Mouse (Mus musculus): Measurements from ENCODE around the gene Smoc2. TPM values are rescaled to one million over a fixed set of nuclear protein-coding genes. Genes with fewer than 3 reads are reported as not detected.

Smoc2 gene
- polyA plus RNA-seq, 1 experiment: 0.24 TPM

GRCm38 (mm10) chr17:14300361-14300760 is 21.1 kb downstream of the Smoc2 start:
- peaks cover 11% of the 10 kb centered on the region for H3K9me3 ChIP-seq (ENCODE audit: control insufficient read depth, low read length)
- no peaks in the 10 kb centered on the region for H3K4me1 ChIP-seq (ENCODE audit: control insufficient read depth)
- no peaks in the 10 kb centered on the region for H3K27me3 ChIP-seq (ENCODE audit: control insufficient read depth)
- H3K4me3 ChIP-seq (replicated peaks): no peak overlapping the region
- no peak for TF ChIP-seq GATA1 (IDR thresholded peaks at IDR 0.05; ENCODE audit: low read length)
- H3K36me3 ChIP-seq (ENCODE audit: control insufficient read depth): no peaks in the 10 kb centered on the region

- Histone ChIP-seq H3K9me3 (ENCODE audit: control insufficient read depth, low read length) (peaks cover 11% of the 10 kb centered on the region), H3K36me3 (ENCODE audit: control insufficient read depth) (no peaks in the 10 kb centered on the region), H3K4me1 (ENCODE audit: control insufficient read depth) (no peaks in the 10 kb centered on the region), H3K4me3 (replicated peaks) (no peak overlapping the region), H3K27me3 (ENCODE audit: control insufficient read depth) (no peaks in the 10 kb centered on the region)
- no peak for TF ChIP-seq TAL1 (IDR thresholded peaks at IDR 0.05; ENCODE audit: low read length)
- no peak for TF ChIP-seq GATA1 (IDR thresholded peaks at IDR 0.05; ENCODE audit: low read length)
These were observed 22.4 kb downstream of the Smoc2 start for GRCm38 (mm10) chr17:14301491-14302344.

- H3K9me3 ChIP-seq (ENCODE audit: control insufficient read depth, low read length): peaks cover 11% of the 10 kb centered on the region
- no peaks in the 10 kb centered on the region for H3K27me3 ChIP-seq (ENCODE audit: control insufficient read depth)
- H3K4me3 ChIP-seq (replicated peaks): no peak overlapping the region
- TF ChIP-seq TAL1 (IDR thresholded peaks at IDR 0.05; ENCODE audit: low read length) (no peak), GATA1 (IDR thresholded peaks at IDR 0.05; ENCODE audit: low read length) (no peak)
- H3K4me1 ChIP-seq (ENCODE audit: control insufficient read depth): no peaks in the 10 kb centered on the region
- no peaks in the 10 kb centered on the region for H3K36me3 ChIP-seq (ENCODE audit: control insufficient read depth)
These were observed 23.1 kb downstream of the Smoc2 start for GRCm38 (mm10) chr17:14302356-14302755.

DNA sequence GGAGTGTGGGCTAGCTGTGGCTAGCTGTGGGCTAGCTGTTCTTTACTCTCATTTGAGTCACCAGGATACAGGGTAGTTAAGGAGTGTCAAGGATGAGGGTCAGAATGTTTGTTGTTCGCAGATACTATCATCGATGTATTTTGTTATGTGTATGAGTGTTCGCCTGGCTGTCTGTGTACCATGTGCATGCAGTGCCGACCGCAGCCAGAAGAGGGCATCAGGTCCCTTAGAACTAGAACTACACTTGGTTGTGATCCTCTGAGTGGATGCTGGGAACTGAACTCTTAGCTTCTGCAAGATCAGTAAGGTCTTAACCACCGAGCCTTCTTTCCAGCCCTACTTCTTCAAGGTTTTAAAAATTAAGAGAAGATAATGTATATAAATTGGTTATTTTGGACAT is 24.4 kb downstream of the Smoc2 start:
- H3K36me3 ChIP-seq (ENCODE audit: control insufficient read depth): no peaks in the 10 kb centered on the region
- H3K9me3 ChIP-seq (ENCODE audit: control insufficient read depth, low read length): peaks cover 11% of the 10 kb centered on the region
- no peaks in the 10 kb centered on the region for H3K27me3 ChIP-seq (ENCODE audit: control insufficient read depth)
- no peak overlapping the region for H3K4me3 ChIP-seq (replicated peaks)
- no peaks in the 10 kb centered on the region for H3K4me1 ChIP-seq (ENCODE audit: control insufficient read depth)
- no peak for TF ChIP-seq GATA1 (IDR thresholded peaks at IDR 0.05; ENCODE audit: low read length)
- TF ChIP-seq TAL1 (IDR thresholded peaks at IDR 0.05; ENCODE audit: low read length): no peak

- Histone ChIP-seq H3K36me3 (ENCODE audit: control insufficient read depth) (no peaks in the 10 kb centered on the region), H3K9me3 (ENCODE audit: control insufficient read depth, low read length) (no peaks in the 10 kb centered on the region), H3K4me3 (replicated peaks) (no peak overlapping the region), H3K27me3 (ENCODE audit: control insufficient read depth) (no peaks in the 10 kb centered on the region), H3K4me1 (ENCODE audit: control insufficient read depth) (no peaks in the 10 kb centered on the region)
- TF ChIP-seq TAL1 (IDR thresholded peaks at IDR 0.05; ENCODE audit: low read length): no peak
- no peak for TF ChIP-seq GATA1 (IDR thresholded peaks at IDR 0.05; ENCODE audit: low read length)
These were observed 30.6 kb downstream of the Smoc2 start for GRCm38 (mm10) chr17:14309884-14310283.

DNA sequence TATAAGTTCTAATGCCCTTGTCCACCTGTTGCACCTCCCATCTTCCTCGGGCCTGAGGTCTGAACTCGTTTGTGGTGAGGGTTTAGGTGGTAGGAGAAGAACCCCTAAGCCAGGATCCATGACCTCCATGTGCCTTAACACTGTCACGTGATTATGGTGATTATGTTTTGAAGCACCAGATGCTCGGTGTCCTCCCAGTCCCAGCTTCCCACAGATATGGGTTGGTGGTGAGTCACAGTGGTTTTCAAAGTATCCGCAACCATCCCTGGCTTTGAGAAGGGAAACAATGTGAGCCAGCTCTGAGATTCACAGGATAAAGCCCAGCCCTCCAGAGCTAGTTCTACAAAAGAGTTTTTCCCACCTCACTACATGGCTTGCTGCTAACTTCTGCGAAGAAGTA is 33.1 kb downstream of the Smoc2 start:
- TF ChIP-seq GATA1 (IDR thresholded peaks at IDR 0.05; ENCODE audit: low read length): no peak
- no peak for TF ChIP-seq TAL1 (IDR thresholded peaks at IDR 0.05; ENCODE audit: low read length)
- Histone ChIP-seq H3K4me1 (ENCODE audit: control insufficient read depth) (no peaks in the 10 kb centered on the region), H3K4me3 (replicated peaks) (no peak overlapping the region), H3K27me3 (ENCODE audit: control insufficient read depth) (no peaks in the 10 kb centered on the region), H3K9me3 (ENCODE audit: control insufficient read depth, low read length) (no peaks in the 10 kb centered on the region), H3K36me3 (ENCODE audit: control insufficient read depth) (no peaks in the 10 kb centered on the region)

DNA sequence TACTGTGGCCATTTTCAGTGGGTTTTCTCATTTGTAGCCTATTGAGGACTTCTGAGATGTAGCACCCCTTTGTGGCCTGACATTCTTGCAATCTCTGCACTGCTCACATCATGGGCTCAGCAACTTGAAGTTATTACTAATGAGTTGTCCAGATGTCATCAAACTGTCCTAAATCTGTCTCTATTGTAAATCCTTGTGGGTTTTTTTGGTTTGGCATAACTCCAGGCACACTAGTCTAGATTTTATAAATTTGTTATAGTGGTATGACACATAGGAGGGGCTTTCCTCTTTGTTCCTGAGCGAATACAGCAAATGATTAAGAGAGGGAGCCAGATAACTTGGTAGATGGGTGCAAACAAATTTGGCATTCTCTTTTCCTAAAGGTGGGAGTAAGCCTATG is 35.0 kb downstream of the Smoc2 start:
- H3K4me1 ChIP-seq (ENCODE audit: control insufficient read depth): no peaks in the 10 kb centered on the region
- TF ChIP-seq TAL1 (IDR thresholded peaks at IDR 0.05; ENCODE audit: low read length) (no peak), GATA1 (IDR thresholded peaks at IDR 0.05; ENCODE audit: low read length) (no peak)
- no peaks in the 10 kb centered on the region for H3K27me3 ChIP-seq (ENCODE audit: control insufficient read depth)
- no peak overlapping the region for H3K4me3 ChIP-seq (replicated peaks)
- no peaks in the 10 kb centered on the region for H3K9me3 ChIP-seq (ENCODE audit: control insufficient read depth, low read length)
- H3K36me3 ChIP-seq (ENCODE audit: control insufficient read depth): no peaks in the 10 kb centered on the region

GRCm38 (mm10) chr17:14316536-14316935 is 37.2 kb downstream of the Smoc2 start:
- no peak overlapping the region for H3K4me3 ChIP-seq (replicated peaks)
- H3K9me3 ChIP-seq (ENCODE audit: control insufficient read depth, low read length): no peaks in the 10 kb centered on the region
- TF ChIP-seq TAL1 (IDR thresholded peaks at IDR 0.05; ENCODE audit: low read length) (no peak), GATA1 (IDR thresholded peaks at IDR 0.05; ENCODE audit: low read length) (no peak)
- H3K27me3 ChIP-seq (ENCODE audit: control insufficient read depth): no peaks in the 10 kb centered on the region
- H3K36me3 ChIP-seq (ENCODE audit: control insufficient read depth): no peaks in the 10 kb centered on the region
- no peaks in the 10 kb centered on the region for H3K4me1 ChIP-seq (ENCODE audit: control insufficient read depth)

GRCm38 (mm10) chr17:14317439-14317838 is 38.1 kb downstream of the Smoc2 start:
- Histone ChIP-seq H3K27me3 (ENCODE audit: control insufficient read depth) (no peaks in the 10 kb centered on the region), H3K4me3 (replicated peaks) (no peak overlapping the region), H3K36me3 (ENCODE audit: control insufficient read depth) (no peaks in the 10 kb centered on the region), H3K4me1 (ENCODE audit: control insufficient read depth) (no peaks in the 10 kb centered on the region), H3K9me3 (ENCODE audit: control insufficient read depth, low read length) (no peaks in the 10 kb centered on the region)
- TF ChIP-seq GATA1 (IDR thresholded peaks at IDR 0.05; ENCODE audit: low read length) (no peak), TAL1 (IDR thresholded peaks at IDR 0.05; ENCODE audit: low read length) (no peak)
